Mouse (Mus musculus) gastrocnemius, postnatal 14 days (tissue): ENCODE measurements around the gene Uap1. TPM values are rescaled to one million over a fixed set of nuclear protein-coding genes. Genes with fewer than 3 reads are reported as not detected.

Experiments
- DNase-seq: peaks from one replicate; pipeline ENCODE4 v3.0.0; 2021; ENCODE audit warnings: mixed read lengths
- intact Hi-C: fragments of 180-260 bp; cut with DNase I; formaldehyde crosslinking; loops from one replicate; pipeline ENCODE4 v1.15.1; 2025; ENCODE audit warnings: low total_unique reads
- total RNA-seq, 2 experiments: library from RNA; stranded (reverse); gene quantifications; 2 replicates each; pipeline ENCODE4 v1.2.3; 2021

Gene Uap1
- total RNA-seq, 2 experiments from 2014 or later = 29.9 to 36.0 TPM

DNA sequence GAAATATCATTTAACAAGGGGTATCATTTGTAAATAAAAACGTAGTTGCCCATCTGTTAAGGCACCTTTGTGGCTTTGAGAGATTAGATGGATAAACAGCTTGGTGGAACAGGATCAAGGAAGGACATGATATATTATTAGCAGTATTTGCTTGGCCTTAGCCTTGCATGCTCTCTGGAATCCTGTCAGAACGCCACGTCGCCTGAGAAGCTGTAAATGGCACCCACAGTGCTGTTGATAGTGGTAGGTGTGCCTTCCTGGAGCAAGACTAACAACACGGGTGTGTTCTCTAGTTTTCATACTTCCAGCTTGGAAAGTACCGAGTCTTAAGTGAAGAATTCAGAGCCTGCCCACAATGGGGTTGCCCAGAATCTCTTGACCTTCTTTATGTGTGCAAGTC, 1.1 kb upstream of the Uap1 start:
- intact Hi-C loops = no loop called here
- DNase-seq = no peak

DNA sequence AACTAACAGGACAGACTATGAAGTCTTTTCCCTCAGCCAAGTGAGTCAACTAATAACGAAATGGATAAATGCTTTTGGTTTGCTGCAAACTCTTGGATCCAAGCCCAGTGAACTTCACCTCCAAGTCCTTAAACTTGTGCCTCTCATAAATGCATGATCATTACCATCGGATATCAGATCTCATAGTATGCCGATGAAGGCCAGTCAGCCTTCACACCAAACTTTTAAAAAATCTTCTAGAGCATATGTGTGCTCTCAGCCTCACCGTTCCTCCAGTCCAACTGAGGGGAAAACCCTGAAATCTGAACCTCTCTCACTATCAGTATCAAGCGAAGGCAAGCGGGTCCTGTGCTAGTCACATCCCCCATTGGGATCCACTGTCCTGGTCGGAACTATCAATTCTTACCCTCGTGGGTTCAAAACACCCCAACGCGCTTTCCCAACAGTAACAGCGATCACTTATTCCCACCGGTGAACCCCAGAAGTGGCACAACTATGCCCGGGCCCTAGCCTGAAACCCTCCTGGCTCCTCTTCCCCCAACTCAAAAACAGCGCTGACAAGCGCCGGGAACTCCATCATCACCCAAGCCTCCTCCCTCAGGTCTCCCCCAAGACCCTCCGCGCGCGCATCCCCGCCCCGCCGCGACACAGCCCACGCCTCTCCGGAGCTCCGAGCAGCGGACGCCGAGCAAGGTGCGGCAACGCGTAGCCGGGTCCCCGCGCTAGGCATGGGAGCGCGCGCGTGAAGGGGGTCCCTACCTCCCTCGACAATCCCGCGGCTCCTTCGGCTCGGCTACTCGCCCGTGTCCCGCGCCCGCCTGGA, 555 bp downstream of the Uap1 start:
- intact Hi-C loops = no loop called here

GRCm38 (mm10) chr1:170167781-170168180, 7.0 kb downstream of the Uap1 start:
- DNase-seq = no peak
- intact Hi-C loops = no loop called here

More for the DNA sequence above, 555 bp downstream of the Uap1 start:
- no peak for DNase-seq

DNA sequence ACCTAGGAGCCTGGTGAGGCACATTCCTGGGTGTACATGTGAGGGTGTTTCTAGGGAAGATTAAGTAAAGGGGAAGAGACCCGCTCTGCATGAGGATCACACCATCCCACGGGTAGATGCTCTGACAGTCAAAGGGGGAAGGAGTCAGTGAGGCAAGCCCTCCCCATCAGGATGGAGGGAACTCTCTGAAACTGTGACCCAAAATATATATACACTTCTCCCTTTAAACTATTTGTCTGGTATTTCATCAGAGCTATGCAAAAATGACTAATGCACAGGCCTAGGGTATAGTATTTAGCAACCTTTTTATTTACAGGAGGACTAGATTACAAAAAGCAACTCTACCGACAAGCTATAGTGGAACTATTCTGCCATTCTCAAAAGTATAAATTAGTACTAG, 9.8 kb downstream of the Uap1 start:
- intact Hi-C loops = no loop called here
- no peak for DNase-seq

DNA sequence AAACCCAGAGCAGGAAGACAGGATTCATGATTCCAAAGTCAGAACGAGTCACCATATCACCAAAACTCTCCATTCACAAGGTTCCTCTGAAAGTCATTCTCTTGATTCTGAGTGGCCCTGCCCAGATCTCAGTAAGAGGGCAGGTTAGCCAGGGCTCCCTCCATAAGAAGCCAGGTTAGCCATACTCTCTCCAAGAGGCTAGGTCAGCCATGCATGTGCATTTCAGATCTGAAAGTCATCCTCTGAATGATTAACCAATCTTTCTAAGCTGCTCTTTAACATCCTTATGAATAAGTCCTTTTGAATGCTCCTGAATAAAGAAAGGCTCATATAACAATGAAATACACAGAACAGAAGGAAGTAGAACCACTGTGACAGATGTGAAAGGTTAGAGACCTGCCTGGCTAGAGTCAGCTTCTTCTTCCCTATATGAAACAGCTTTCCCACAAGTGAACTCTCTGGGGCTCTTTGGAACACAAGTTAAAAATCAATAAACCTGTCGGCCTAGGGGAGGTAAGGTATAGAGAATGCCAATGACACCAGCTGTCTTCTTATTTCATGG, 10.6 kb downstream of the Uap1 start:
- intact Hi-C loops = no loop called here
- DNase-seq = no peak

DNA sequence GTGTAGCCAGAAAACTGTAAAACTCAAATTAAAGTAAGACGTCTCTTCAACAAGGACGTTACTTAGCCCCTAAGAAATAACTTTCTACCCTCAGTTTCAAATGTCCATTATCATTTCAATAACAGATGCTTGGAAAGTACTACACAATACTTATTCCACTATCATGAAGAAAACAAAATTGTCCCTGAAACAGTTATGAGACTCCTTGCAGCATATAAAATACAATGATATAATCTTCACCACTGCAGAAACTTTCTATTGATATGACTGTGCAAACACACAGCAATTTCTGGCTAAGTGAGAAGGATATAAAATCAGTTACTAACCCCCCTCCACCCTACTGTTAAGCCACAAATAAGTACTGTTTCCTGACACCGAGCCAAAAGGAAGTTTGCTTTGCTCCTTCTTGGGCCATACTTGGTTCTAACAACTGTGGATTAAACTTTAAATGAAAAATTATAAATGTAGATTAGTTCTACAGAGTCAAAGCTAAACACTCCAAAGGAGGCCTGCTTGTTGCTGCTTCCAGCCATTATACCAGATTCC, 11.3 kb downstream of the Uap1 start:
- no peak for DNase-seq
- intact Hi-C loops = no loop called here

DNA sequence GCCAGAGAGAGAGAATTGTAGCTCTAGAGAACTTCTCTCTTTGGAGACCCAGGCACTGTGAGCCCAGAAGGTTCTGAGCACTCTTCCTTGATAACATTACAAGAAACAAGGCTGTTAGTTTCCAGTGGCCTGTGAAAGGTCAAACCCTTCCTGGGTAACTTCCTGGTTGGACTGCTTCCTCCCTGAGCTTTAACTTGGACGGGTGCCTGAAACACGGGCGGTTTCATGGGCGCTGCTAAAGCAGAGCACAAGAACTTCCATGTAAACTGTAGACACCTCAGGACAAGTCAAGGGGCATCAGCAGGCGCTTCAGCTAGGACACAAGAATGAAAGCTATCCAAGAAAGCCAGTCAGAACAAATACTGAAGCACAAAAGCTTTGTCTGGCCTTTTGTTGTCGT, 12.9 kb downstream of the Uap1 start:
- DNase-seq = peak; percentile 29
- intact Hi-C loops = no loop called here

DNA sequence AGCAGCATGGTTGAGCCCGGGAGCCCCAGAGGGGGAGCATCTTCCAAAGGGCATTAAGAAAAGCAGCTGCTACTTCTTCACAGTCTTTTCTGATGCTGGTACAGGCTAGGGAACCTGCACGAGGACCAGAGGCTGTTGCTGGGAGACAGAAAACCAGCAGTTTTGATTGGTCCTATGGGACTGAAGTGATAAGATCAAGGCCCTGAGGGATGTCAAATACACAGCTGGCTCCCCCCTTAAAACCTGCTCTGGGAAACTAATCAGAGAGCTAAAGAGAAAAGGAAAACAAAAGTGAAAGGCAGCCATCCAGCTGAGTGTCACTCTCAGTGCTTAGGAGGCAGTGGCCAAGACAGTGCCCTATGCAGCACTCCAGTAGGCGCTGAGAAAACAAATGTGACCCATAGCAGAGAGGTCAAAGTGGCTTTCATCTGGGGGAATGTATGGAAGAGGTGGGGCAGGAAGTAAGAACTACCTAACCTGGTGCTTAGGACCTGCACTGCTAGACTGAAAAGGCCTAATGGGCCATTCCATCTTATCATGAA, 14.3 kb downstream of the Uap1 start:
- peak; percentile 9 for DNase-seq
- intact Hi-C loops = no loop called here

- intact Hi-C loops = no loop called here
- DNase-seq = no peak
Observed at GRCm38 (mm10) chr1:170159707-170160106, 15.1 kb downstream of the Uap1 start.

DNA sequence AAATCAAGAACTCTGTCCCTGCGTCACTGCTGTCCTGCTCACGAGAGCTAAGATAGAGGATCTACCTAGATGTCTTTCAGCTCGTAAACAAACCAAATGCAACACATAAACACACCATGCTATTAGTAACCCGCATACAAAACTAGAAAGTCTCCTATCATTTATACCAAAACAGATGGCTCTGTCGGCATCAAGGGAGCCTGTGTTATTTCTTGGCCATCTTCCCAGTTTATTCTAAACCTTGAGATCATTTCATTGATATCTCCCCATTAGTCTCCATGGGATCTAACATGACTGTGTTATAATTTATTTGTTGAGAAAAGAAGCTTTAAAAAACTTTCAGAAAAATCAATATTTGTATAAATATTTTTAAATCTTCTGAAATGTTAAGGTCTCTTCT, 19.0 kb downstream of the Uap1 start:
- intact Hi-C loops = no loop called here
- no peak for DNase-seq

DNA sequence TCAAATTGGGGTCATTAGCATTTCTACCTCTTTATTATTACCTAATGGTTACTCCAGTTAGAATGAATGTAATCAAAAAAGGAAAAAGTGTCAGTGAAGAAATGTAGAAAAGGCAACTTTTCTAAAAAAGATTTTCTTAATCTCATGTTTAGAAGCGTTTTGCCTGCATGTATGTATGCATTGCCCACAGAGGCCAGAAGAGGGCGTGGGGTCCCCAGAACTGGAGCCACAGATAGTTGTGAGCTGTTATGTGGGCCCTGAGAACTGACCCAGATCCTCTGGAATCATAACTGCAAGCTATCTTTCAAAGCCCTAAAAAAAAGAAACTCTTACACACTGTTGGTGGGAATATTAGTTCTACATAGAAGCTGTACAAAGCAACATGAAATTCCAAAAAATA, 19.5 kb downstream of the Uap1 start:
- no peak for DNase-seq
- intact Hi-C loops = no loop called here

- intact Hi-C loops = no loop called here
- no peak for DNase-seq
Observed at GRCm38 (mm10) chr1:170153986-170154385, 20.8 kb downstream of the Uap1 start.

DNA sequence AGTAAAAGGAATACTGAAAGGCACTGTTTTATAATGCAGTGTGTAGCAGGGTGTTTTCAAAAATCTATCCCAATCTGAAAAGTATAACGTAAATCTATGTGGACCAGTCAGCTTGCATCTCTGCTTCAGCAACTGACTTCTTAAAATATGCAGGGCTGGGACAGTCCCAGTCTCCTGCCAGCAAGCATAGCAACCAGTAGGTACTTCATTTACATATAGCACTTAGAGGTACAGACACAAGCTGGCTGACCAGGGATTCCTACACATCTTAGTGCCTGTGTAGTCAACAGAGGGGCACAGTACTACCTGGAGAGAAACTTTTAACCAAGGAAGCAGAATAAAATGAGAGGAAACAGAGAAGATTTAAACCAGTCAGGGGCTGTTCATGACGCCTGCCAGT, 22.2 kb downstream of the Uap1 start:
- intact Hi-C loops = no loop called here
- no peak for DNase-seq

DNA sequence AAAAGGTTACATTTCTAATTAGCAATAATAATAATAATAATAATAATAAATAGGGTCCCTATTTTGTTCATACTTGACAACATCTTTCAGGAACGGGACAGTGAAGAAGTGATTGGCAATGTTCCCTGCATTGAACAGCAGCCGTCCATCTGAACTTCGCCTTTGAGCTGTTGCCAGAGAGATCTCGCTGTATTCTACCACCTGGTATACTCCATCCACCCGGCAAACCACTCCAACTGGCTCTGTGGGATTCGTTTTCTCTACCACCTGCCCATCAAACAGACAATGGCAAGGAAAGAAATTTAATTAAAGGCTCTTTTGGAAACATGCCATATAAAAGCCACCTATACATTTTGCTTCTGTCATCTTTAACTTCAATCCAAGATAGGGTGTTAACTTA, 23.9 kb downstream of the Uap1 start:
- intact Hi-C loops = no loop called here
- DNase-seq = no peak

DNA sequence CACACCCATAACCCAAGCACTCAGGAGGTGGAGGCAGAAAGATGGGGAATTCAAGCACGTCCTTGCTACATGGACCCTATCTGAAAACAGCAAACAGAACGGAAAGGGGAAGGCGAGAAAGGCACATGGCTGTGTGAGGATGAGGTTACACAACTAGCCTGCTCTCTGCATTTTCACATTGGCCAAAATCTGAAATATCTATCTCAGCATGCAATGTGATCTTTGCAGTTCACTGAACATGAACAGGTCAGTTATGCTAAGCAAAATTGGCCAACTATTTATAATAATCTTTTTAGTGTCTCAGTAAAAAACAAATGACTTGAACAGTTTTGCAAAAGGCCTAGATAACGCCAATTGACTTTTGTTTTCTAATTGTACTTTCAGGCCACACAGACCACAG, 25.0 kb downstream of the Uap1 start:
- intact Hi-C loops = no loop called here
- DNase-seq = no peak

DNA sequence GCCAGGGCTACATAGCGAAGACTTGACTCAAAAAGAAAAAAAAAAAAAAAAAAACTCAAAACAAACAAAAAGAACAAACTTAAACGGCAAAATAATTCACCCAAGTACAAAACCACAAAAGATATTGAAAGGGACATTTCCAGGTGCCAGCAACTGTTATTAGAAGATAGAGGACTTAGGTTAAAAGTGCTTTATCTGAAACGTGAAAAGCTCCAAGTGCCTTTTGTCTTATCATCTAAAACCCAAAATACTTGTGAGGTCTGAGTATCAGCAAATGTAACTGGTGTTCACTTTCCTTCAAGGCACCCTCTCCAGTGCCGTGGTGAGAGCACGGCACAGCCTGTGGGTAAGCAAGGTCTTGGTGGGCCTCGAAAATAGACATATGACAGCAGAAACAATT, 26.2 kb downstream of the Uap1 start:
- DNase-seq = no peak
- intact Hi-C loops = no loop called here

DNA sequence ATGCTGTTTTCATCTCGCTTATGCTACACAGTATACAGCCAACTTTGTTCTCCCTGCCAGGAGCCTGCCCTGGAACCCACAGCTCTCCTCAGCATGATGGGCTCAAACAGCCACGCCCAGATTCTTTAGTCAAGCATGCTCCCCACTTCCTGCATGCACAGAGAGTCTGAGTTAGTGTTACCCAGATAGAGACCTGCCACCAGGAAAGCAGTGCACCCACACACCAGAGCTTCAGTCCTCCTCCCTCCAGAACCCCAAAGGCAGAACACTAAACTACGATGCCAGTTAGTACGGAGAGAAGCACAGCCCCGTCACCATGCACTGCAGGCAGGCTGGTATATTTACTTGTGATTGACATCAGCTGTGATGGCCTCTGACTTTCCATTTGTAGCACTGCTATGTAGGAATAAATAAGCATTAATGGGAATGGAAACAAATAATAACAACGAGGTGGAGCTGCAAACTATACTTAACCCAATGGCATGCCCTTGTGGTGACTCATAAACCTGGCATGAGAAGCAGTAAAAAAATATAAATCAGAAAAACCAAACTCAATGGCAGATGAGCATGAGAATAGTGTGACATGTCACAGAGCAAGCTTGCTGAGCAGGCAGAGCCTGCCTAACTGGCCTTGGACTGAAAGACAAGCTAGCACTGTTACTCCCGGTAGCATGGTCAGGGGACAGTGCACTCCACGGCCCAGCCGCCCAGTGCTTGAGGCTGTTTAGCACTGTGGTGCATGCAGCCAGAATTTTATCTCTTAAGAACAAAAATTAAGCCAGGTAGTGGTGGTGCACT, 26.9 kb downstream of the Uap1 start:
- no peak for DNase-seq
- intact Hi-C loops = no loop called here

DNA sequence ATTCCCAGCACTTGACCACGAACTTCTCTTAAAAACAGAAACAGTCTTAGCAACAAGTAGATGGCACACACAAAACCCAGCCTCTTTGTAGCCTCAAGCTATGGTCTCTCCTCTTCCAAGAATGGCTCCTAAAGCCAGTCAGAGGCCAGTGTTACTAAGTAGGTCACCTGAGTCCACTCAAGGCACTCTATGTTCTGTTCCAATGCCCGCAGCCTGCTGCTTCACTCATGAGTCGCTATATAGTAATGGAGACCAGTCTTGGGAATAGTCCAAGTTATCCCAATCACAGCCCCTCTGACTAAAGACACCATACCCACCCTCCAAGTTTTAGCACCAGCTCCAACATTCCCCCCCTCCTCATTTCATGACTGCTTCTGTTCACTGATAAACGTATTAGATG, 29.2 kb downstream of the Uap1 start:
- no peak for DNase-seq
- intact Hi-C loops = no loop called here

- intact Hi-C loops = no loop called here
Observed at GRCm38 (mm10) chr1:170142256-170142871, 32.4 kb downstream of the Uap1 start.

DNA sequence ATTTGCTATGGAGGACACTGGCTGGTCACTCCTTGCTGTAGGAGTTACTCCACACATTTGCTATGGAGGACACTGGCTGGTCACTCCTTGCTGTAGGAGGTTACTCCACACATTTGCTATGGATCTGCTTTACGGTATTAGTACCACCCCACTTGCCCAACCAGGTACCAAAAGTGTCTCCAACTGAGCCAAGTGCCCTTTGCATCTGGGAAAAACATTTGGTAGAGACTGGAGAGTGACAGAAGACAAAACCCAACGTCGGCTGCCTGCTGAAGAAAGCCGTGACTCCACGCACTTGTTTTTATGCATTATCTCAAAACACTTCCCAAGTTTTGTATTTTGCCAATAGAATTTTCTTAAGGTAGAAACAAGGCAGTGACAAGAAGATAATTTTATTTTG, 33.1 kb downstream of the Uap1 start:
- DNase-seq = no peak
- intact Hi-C loops = no loop called here

More at GRCm38 (mm10) chr1:170142256-170142871, 32.4 kb downstream of the Uap1 start:
- no peak for DNase-seq
